Mouse (Mus musculus) liver, embryonic 16.5 days (tissue): ENCODE results near the gene Slc18a2. TPM values are rescaled to one million over a fixed set of nuclear protein-coding genes. Genes with fewer than 3 reads are reported as not detected.
A peak's percentile ranks its signal among the peaks of the same experiment; 100 is the strongest.

Source experiments
- ATAC-seq: fragments of 200-750 bp; cut with Nextera tagmentation; 2 replicates; pipeline ENCODE4 v1.8.0; 2017; ENCODE audit warnings: low read depth, mild to moderate bottlenecking, moderate number of reproducible peaks, moderate library complexity
- H3K27ac ChIP-seq: fragments of 300-500 bp; sonication (generic); 2 replicates; pipeline ENCODE4 v1.5.1; 2014; ENCODE audit warnings: mild to moderate bottlenecking, low read length
- H3K27me3 ChIP-seq: fragments of 300-500 bp; sonication (generic); 2 replicates; pipeline ENCODE4 v1.6.1; 2014; ENCODE audit warnings: low read depth, low read length, mixed read lengths; ENCODE audit not compliant: control insufficient read depth, insufficient read depth
- H3K36me3 ChIP-seq: fragments of 300-500 bp; sonication (generic); 2 replicates; pipeline ENCODE4 v1.6.1; 2014; ENCODE audit warnings: mild to moderate bottlenecking; ENCODE audit not compliant: control insufficient read depth, insufficient read depth
- H3K4me1 ChIP-seq: fragments of 300-500 bp; sonication (generic); 2 replicates; pipeline ENCODE4 v1.6.1; 2014; ENCODE audit warnings: low read depth, low read length, mixed read lengths; ENCODE audit not compliant: control insufficient read depth
- H3K4me2 ChIP-seq: fragments of 300-500 bp; sonication (generic); 2 replicates; pipeline ENCODE4 v1.6.1; 2014; ENCODE audit warnings: low read depth, low read length, mixed read lengths
- H3K4me3 ChIP-seq: fragments of 300-500 bp; sonication (generic); 2 replicates; pipeline ENCODE4 v1.5.1; 2014; ENCODE audit warnings: low read depth, mild to moderate bottlenecking, low read length
- H3K9ac ChIP-seq: fragments of 300-500 bp; sonication (generic); 2 replicates; pipeline ENCODE4 v1.6.1; 2014; ENCODE audit warnings: low read depth, low read length
- H3K9me3 ChIP-seq: fragments of 300-500 bp; sonication (generic); replicated peaks from 2 replicates; pipeline ENCODE4 v1.6.1; 2016; ENCODE audit warnings: low read length; ENCODE audit not compliant: control insufficient read depth
- WGBS: fragments of 180-500 bp; shearing (Covaris S2); extraction: QIAGEN DNeasy Blood & Tissue Kit; methylation state at CpG from one replicate; pipeline ENCODE4 v1.1.7; 2014; ENCODE audit not compliant: insufficient replicate concordance; 5-methylcytosine and 5-hydroxymethylcytosine counted together
- polyA plus RNA-seq: library from polyadenylated mRNA; unstranded; fragments of >200 nt; fragmentation: Nextera tagmentation; extraction: Ambion mirVana; gene quantifications from 2 replicates; pipeline ENCODE4 v1.2.1, GENCODE M21; 2015

Gene Slc18a2
- polyA plus RNA-seq, 1 experiment from 2014 or later: 2.9 TPM

DNA sequence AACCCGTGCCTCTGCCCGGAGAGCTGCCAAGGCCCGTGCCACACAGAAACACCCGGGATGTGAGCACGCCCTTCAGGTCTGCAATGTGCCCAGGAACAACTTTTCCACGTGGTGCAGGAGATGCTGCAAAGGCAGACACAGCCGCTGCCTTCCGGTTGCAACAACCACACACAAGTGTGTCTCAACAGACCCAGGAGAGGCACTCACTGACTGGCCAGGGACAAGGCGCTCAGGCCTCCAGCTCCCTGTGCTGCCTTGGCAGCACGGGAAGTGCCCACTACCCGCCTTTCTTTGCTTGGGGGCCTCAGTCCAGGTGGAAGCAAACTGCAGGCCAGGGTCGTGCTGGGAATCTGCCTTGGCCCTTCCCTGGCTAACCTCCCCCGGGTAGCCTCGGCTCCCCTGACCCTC is 83.6 kb downstream of the Slc18a2 start:
- Histone ChIP-seq H3K4me2 (peak overlapping the region; percentile 84), H3K27me3 (no peaks in the 10 kb centered on the region), H3K9me3 (no peaks in the 10 kb centered on the region; the same call in 1 of the 2 replicates), H3K9ac (peak overlapping the region; percentile 98), H3K4me1 (peaks cover 17% of the 10 kb centered on the region), H3K4me3 (peak overlapping the region; percentile 99), H3K27ac (peak overlapping the region; percentile 94), H3K36me3 (no peaks in the 10 kb centered on the region)
- no peak; the same call in 1 of the 2 replicates for ATAC-seq
- WGBS: under 1% methylated on average over 14 of the region's 14 CpGs

- no peaks in the 10 kb centered on the region; the same call in 1 of the 2 replicates for H3K9me3 ChIP-seq
- under 1% methylated on average over 64 of the region's 70 CpGs for WGBS
- ATAC-seq: peak; percentile 38
- H3K27me3 ChIP-seq: no peaks in the 10 kb centered on the region
- peak overlapping the region; percentile 98 for H3K9ac ChIP-seq
- peak overlapping the region; percentile 84 for H3K4me2 ChIP-seq
- no peaks in the 10 kb centered on the region for H3K36me3 ChIP-seq
- peak overlapping the region; percentile 99 for H3K4me3 ChIP-seq
- peak overlapping the region; percentile 94 for H3K27ac ChIP-seq
- H3K4me1 ChIP-seq: peaks cover 17% of the 10 kb centered on the region
Measured at GRCm38 (mm10) chr19:59345081-59345657, 84.5 kb downstream of the Slc18a2 start.

Other genes with a start within 250 kb of the Slc18a2 start
- 0.81 and 0.91 TPM in 2 replicates for gene Shtn1, start 184.8 kb upstream of the Slc18a2 start, polyA plus RNA-seq
- not detected in 2 replicates for gene Vax1, start 90.8 kb upstream of the Slc18a2 start, polyA plus RNA-seq
- not detected in 2 replicates for gene Kcnk18, start 41.7 kb upstream of the Slc18a2 start, polyA plus RNA-seq
- gene Rps12-ps3, start 61.4 kb downstream of the Slc18a2 start, polyA plus RNA-seq: 14.1 and 14.7 TPM in 2 replicates
- 3.1 and 3.3 TPM in 2 replicates for gene Pdzd8, start 84.9 kb downstream of the Slc18a2 start, polyA plus RNA-seq
- gene Emx2, start 197.5 kb downstream of the Slc18a2 start, polyA plus RNA-seq: not detected in 2 replicates